Mouse (Mus musculus): Measurements from ENCODE around the gene Bzw2.

- no peak for TF ChIP-seq CTCF (conservative IDR thresholded peaks at IDR 0.05; ENCODE audit: low read length)
- no peak for TF ChIP-seq NANOG (IDR thresholded peaks at IDR 0.05; ENCODE audit: borderline replicate concordance, low read length)
Measured at GRCm38 (mm10) chr12:36150265-36150664, 7.6 kb downstream of the Bzw2 start.

Measured in E14TG2a.4 (cell line).